Mouse (Mus musculus) neural tube, embryonic 13.5 days (tissue): Measurements from ENCODE around the gene Khsrp. TPM values are rescaled to one million over a fixed set of nuclear protein-coding genes. Genes with fewer than 3 reads are reported as not detected.

ENCODE experiments used
- ATAC-seq: fragments of 200-750 bp; cut with Nextera tagmentation; 2 replicates; pipeline ENCODE4 v1.8.0; 2017; ENCODE audit warnings: low read depth, mild to moderate bottlenecking, moderate TSS enrichment, moderate library complexity
- H3K27ac ChIP-seq: fragments of 300-500 bp; sonication (generic); replicated peaks from 2 replicates; pipeline ENCODE4 v1.5.1; 2015; ENCODE audit warnings: moderate library complexity, mild to moderate bottlenecking, inconsistent platforms
- H3K27me3 ChIP-seq: fragments of 300-500 bp; sonication (generic); 2 replicates; pipeline ENCODE4 v1.6.1; 2015; ENCODE audit warnings: mild to moderate bottlenecking, inconsistent platforms
- H3K36me3 ChIP-seq: fragments of 300-500 bp; sonication (generic); 2 replicates; pipeline ENCODE4 v1.6.1; 2015; ENCODE audit warnings: mild to moderate bottlenecking, inconsistent platforms
- H3K4me1 ChIP-seq: fragments of 300-500 bp; sonication (generic); replicated peaks from 2 replicates; pipeline ENCODE4 v1.6.1; 2015; ENCODE audit warnings: inconsistent platforms
- H3K4me2 ChIP-seq: fragments of 300-500 bp; sonication (generic); 2 replicates; pipeline ENCODE4 v1.6.1; 2015; ENCODE audit warnings: inconsistent platforms, mild to moderate bottlenecking, moderate library complexity
- H3K4me3 ChIP-seq: fragments of 300-500 bp; sonication (generic); 2 replicates; pipeline ENCODE4 v1.5.1; 2015; ENCODE audit warnings: mild to moderate bottlenecking, inconsistent platforms
- H3K9ac ChIP-seq: fragments of 300-500 bp; sonication (generic); 2 replicates; pipeline ENCODE4 v1.6.1; 2015; ENCODE audit warnings: moderate library complexity, mild to moderate bottlenecking, inconsistent platforms
- H3K9me3 ChIP-seq: fragments of 300-500 bp; sonication (generic); 2 replicates; pipeline ENCODE4 v1.6.1; 2016; ENCODE audit warnings: inconsistent platforms
- WGBS: fragments of 180-500 bp; shearing (Covaris S2); methylation state at CpG from one replicate; pipeline ENCODE4 v1.1.7; 2015; 5-methylcytosine and 5-hydroxymethylcytosine counted together
- polyA plus RNA-seq: library from polyadenylated mRNA; unstranded; fragments of >200 nt; fragmentation: Nextera tagmentation; extraction: Ambion mirVana; gene quantifications from 2 replicates; pipeline ENCODE4 v1.2.1, GENCODE M21; 2015

The Khsrp gene
- polyA plus RNA-seq, 1 experiment from 2014 or later: 33.5 TPM

DNA sequence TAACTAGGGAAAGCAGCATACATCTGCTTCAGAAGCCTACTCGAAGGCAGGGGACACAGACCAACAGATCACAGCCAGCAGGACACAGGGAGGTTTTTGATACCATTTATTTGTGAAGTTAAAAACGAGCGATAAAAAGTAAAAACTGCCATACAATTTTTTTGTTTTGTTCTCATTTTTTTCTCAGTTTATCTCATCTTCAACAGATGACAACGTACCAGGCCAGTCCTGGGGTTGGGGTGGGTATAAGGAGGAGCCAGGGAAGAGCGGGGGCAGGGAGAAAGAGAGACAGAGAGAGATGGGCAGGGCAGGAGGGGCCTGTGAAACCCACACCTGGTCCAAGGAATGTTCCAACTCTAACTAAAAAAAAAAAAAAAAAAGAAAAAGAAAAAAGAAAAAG, 10.4 kb downstream of the Khsrp start:
- WGBS: 92% methylated on average over 5 of the region's 5 CpGs
- Histone ChIP-seq H3K4me2 (no peak overlapping the region), H3K9ac (no peak overlapping the region), H3K27me3 (no peaks in the 10 kb centered on the region), H3K36me3 (peaks cover 66% of the 10 kb centered on the region), H3K27ac (no peak overlapping the region), H3K4me1 (no peaks in the 10 kb centered on the region), H3K4me3 (no peak overlapping the region), H3K9me3 (no peaks in the 10 kb centered on the region)
- ATAC-seq: no peak

DNA sequence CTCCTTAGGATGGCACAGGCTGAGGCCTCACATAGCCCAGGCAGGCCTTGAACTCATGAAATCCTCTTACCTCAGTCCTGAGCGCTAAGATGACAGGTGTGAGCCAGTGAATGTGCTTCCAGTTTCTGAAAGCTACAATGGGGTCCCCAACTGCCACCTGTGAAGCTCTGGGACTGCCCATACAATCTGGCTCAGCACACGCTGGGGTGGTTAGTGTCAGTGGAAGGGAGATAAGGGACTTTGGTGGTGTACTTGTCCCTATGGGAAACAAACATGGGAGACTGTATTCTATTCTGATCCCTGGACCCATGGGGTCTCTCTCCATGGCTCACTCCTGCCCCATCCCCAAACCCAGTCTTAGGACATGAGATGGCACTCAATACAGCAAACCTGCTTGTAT, 11.6 kb downstream of the Khsrp start:
- WGBS: 86% methylated on average over 2 of the region's 2 CpGs
- Histone ChIP-seq H3K4me3 (no peak overlapping the region), H3K36me3 (peaks cover 53% of the 10 kb centered on the region), H3K27me3 (no peaks in the 10 kb centered on the region), H3K27ac (no peak overlapping the region), H3K9ac (no peak overlapping the region), H3K4me1 (no peaks in the 10 kb centered on the region), H3K9me3 (no peaks in the 10 kb centered on the region), H3K4me2 (no peak overlapping the region)
- ATAC-seq: no peak

DNA sequence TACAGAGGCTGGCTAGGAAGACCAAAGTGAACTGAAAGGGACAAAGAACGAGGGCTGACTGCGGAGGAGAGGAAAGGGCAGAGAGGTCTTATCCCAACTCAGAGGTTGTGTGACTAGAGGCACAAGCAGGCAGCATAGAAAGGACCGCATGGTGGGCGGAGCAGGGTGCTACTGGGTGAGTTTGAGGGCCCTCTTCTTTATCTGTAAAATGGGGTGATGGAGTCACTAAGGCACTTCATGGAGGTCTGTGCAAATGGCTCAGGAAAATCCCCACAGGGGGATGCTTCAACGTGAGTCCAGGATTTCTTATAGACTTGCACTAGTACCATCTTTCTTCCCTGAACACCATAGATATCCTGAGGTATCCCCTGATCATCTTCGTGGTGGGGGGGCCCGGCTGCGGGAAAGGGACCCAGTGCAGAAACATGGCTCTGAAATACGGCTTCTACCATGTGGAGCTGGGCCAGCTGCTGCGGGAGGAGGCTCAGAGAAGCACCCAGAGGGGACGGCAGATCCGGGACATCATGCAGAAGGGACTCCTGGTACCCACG, 19.0 kb downstream of the Khsrp start:
- peak overlapping the region; percentile 80 for H3K4me2 ChIP-seq
- peak overlapping the region; percentile 82 for H3K4me3 ChIP-seq
- ATAC-seq: no peak
- H3K27me3 ChIP-seq: no peaks in the 10 kb centered on the region
- H3K9ac ChIP-seq: peak overlapping the region; percentile 85
- H3K36me3 ChIP-seq: peaks cover 23% of the 10 kb centered on the region
- H3K9me3 ChIP-seq: no peaks in the 10 kb centered on the region
- peaks cover 26% of the 10 kb centered on the region for H3K4me1 ChIP-seq
- WGBS: 69% methylated on average over 13 of the region's 13 CpGs
- H3K27ac ChIP-seq: peak overlapping the region; percentile 97

DNA sequence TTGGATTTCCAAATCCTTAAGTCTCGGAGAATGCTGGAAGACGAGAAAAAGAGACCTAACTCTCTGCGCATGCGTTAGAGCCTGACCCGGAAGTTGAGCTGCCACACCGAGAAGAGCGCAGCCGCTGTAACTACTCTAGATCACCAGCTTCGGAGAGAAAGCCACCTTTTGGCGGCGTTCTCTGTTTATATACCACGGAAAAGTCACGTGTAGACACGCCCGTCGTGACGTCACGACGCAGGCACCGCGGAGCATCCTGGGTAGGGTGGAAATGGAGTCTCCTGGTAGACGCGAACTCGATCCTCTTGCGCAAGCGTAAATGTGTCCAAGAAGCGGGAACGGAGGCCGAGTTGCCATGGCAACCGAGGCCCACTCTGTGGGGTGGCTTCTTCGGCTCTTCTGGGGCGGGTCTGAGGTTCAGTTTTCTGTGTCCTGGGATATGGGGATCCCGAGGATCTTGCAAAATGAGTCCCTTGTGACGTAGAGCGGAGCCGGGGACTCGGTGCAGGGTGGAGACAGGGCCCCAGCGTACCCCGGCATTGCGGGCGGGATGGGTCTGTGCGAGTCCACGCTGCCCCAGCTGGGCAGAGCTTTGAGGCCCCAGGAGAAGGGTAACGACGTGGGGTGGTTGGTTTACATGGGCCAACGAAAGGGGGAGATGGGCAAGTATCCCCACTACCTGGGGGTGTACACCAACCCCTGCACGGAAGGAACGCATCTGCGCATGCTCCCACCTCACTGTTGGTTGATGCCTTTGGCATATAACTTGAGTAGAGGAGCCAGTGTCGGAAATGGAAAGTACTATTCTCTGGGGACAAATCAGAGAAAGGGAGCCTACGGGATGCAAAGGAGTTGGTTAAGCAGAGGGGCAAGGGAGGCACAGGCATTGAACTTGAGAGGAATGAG, 19.8 kb downstream of the Khsrp start, which contains the start of the genes Gtf2f1 and Gm17949:
Gene Gtf2f1, minus strand, starts transcription at position 53 of the 906 bp plus-strand sequence.
Gene Gm17949, plus strand, starts transcription at position 234 of the 906 bp plus-strand sequence.
- Histone ChIP-seq H3K4me1 (peaks cover 26% of the 10 kb centered on the region), H3K9me3 (no peaks in the 10 kb centered on the region), H3K36me3 (peaks cover 31% of the 10 kb centered on the region), H3K9ac (peak within 1 kb of the TSS; percentile 90), H3K4me2 (peak within 1 kb of the TSS; percentile 96), H3K27ac (peak within 1 kb of the TSS; percentile 97), H3K27me3 (no peaks in the 10 kb centered on the region), H3K4me3 (peak within 1 kb of the TSS; percentile 82)
- WGBS: under 1% methylated on average over 51 of the region's 51 CpGs
- ATAC-seq: peak; percentile 91

DNA sequence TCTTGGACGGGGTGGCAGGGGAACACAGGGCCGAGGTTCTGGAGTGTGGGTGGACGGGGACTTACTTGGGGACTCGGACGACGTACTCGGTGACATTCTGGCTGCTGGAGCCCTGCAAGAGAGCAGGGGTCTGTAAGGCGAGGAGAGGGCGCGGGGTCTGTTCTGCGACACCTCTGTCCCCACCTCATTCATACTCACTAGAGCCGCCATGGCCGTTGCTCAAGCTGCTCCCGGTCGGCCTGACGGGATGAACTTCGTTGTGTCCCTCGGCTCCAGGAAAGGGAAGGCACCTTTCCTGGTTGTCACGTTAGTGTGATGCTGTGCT, 20.4 kb downstream of the Khsrp start:
- H3K36me3 ChIP-seq: peaks cover 37% of the 10 kb centered on the region
- peak; percentile 34 for ATAC-seq
- H3K27me3 ChIP-seq: no peaks in the 10 kb centered on the region
- WGBS: 1% methylated on average over 19 of the region's 19 CpGs
- H3K9me3 ChIP-seq: no peaks in the 10 kb centered on the region
- H3K27ac ChIP-seq: peak overlapping the region; percentile 77
- H3K9ac ChIP-seq: peak overlapping the region; percentile 90
- H3K4me2 ChIP-seq: peak overlapping the region; percentile 96
- H3K4me3 ChIP-seq: peak overlapping the region; percentile 82
- H3K4me1 ChIP-seq: peaks cover 26% of the 10 kb centered on the region

DNA sequence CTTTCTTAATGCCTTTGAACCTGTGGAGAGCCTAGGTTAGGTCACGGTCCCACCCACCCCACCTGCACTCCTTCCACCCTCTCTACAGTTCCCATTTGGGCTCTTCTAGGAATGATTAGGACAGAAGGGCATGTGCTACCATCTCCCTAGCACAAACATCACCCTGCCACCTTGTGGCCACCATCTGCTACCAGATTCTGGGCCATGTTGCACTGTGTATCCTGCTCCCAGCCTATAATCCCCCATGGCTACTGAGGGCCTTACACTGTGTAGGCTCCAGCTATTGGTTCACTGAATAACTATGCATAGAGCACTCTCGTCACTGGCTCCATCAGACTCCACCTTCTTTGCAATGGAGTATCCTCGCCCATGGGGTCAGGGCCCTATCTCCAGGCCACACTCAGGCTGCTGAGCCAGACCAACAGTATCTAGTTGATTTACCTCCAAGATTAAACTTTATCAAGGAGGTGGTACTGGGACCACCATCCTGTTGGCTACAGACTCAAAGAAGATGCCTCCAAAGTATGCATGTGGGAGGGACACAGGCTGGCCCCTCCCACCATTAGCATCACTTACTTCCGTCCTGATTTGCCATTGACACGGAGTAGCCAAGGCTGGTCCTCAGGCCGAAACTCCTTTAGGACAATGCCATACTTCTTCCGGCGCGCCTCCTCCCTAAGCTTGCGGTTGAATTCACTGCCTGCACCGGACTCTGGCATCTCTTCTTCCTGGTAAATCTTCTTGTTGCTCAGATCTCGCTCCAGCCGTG, 24.0 kb downstream of the Khsrp start:
- peaks cover 72% of the 10 kb centered on the region for H3K36me3 ChIP-seq
- peaks cover 23% of the 10 kb centered on the region for H3K4me1 ChIP-seq
- H3K9me3 ChIP-seq: no peaks in the 10 kb centered on the region
- no peak overlapping the region for H3K9ac ChIP-seq
- H3K4me3 ChIP-seq: no peak overlapping the region
- 93% methylated on average over 13 of the region's 13 CpGs for WGBS
- H3K27ac ChIP-seq: no peak overlapping the region
- no peak for ATAC-seq
- no peak overlapping the region for H3K4me2 ChIP-seq
- no peaks in the 10 kb centered on the region for H3K27me3 ChIP-seq

DNA sequence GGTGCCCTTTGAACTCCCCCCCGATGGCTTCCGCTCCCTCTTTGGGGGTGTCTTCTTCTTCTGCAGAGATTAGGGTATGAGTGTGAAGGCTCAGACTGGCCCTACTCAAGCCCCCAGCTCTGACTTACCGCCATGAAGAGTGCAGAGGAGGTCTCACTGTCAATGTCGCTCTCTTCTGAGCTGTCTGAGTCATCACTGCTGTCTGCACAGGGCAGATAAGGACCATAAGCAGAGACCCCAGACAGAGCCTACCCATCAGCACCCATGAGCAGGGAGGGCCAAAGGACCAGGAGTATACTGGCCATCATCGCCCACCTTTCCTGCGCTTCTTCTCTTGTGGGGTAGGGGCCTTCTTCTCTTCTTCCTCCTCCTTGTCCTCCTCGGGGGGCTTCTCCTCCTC, 27.3 kb downstream of the Khsrp start:
- Histone ChIP-seq H3K4me3 (no peak overlapping the region), H3K27me3 (no peaks in the 10 kb centered on the region), H3K4me1 (no peaks in the 10 kb centered on the region), H3K36me3 (peaks cover 92% of the 10 kb centered on the region), H3K4me2 (no peak overlapping the region), H3K9ac (no peak overlapping the region), H3K27ac (no peak overlapping the region), H3K9me3 (no peaks in the 10 kb centered on the region)
- ATAC-seq: no peak
- 93% methylated on average over 7 of the region's 7 CpGs for WGBS

DNA sequence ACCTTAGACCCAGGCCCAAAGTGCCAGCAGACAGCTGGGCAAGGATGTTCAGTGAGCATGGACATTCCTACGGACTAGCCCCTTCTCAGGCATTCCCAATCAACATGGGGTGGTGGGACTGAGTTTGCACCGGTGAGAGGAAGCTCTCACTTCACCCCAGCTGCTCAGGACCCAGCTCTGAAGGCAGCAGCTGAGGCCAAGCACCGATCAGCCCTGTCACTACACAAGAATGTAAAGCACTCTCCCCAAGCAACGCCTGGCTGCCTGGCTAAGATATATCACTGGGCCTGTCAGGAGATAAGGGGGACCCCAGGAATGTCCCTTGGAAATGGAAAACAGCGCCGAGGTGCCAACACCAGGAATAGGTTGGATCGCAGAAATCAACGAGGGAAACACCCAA, 30.1 kb downstream of the Khsrp start:
- H3K4me1 ChIP-seq: peaks cover 14% of the 10 kb centered on the region
- peaks cover 73% of the 10 kb centered on the region for H3K36me3 ChIP-seq
- H3K9ac ChIP-seq: no peak overlapping the region
- WGBS: 70% methylated on average over 8 of the region's 8 CpGs
- no peaks in the 10 kb centered on the region for H3K9me3 ChIP-seq
- ATAC-seq: no peak
- H3K4me3 ChIP-seq: no peak overlapping the region
- H3K27ac ChIP-seq: no peak overlapping the region
- no peaks in the 10 kb centered on the region for H3K27me3 ChIP-seq
- H3K4me2 ChIP-seq: no peak overlapping the region

DNA sequence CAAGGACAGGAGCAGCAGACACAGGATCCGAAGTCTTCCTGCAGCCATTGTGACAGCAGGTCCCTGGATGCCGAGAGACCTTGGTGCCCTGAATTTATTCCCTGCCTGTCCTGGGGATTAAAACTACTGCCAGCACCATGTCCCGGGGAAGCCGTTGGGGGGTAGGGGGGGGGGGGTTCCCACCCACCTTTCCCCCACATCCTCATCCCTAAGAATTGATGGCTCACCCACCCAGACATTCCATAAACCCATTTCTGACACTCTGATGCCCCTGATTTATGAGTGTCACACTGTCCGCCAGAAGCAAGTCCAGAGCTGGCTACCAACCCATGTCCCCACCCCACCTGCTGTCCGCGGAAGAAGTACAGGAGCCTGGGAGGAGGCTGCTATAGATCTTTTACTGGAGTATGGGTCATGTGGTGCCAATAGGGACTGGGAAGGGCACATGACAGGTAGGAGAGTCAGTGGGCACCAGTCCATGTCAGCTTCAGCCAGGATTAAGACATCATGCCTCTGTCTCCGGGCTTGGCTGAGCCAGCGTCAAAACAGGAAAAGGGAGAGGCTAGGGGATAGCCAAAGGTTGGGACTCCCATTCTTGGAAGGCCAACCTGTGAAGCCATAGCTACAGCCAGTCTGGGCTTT, 31.2 kb downstream of the Khsrp start, which contains the start of gene Pspn:
Gene Pspn, minus strand, starts transcription at position 51 of the 642 bp plus-strand sequence.
- Histone ChIP-seq H3K9me3 (no peaks in the 10 kb centered on the region), H3K4me1 (peaks cover 14% of the 10 kb centered on the region), H3K9ac (no peak within 1 kb of the TSS), H3K27ac (no peak within 1 kb of the TSS), H3K27me3 (no peaks in the 10 kb centered on the region), H3K36me3 (peaks cover 73% of the 10 kb centered on the region), H3K4me3 (no peak within 1 kb of the TSS), H3K4me2 (no peak within 1 kb of the TSS)
- WGBS: 92% methylated on average over 9 of the region's 9 CpGs
- no peak for ATAC-seq

DNA sequence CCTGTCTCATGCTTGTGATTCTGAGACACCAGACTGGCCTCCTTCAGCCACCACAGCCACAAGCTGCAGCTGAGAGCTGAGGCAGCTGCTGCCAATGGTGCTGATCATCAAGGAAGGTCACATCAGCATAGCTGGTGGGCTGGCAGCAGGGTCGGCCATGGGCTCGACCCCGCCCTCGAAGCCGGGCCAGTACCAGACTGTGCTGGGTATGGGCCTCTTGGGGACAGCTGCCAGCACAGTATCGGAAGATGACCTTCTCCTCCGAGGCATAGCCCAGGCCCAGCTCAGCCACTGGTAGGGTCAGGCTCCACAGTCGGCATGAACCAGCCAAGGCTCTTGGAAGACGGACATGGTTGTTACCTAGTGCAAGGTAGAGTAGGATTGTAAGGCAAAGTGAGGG, 31.9 kb downstream of the Khsrp start:
- Histone ChIP-seq H3K27me3 (no peaks in the 10 kb centered on the region), H3K9me3 (no peaks in the 10 kb centered on the region), H3K9ac (no peak overlapping the region), H3K27ac (no peak overlapping the region), H3K4me2 (no peak overlapping the region), H3K4me3 (no peak overlapping the region), H3K4me1 (peaks cover 14% of the 10 kb centered on the region), H3K36me3 (peaks cover 73% of the 10 kb centered on the region)
- WGBS: 92% methylated on average over 9 of the region's 9 CpGs
- no peak for ATAC-seq

DNA sequence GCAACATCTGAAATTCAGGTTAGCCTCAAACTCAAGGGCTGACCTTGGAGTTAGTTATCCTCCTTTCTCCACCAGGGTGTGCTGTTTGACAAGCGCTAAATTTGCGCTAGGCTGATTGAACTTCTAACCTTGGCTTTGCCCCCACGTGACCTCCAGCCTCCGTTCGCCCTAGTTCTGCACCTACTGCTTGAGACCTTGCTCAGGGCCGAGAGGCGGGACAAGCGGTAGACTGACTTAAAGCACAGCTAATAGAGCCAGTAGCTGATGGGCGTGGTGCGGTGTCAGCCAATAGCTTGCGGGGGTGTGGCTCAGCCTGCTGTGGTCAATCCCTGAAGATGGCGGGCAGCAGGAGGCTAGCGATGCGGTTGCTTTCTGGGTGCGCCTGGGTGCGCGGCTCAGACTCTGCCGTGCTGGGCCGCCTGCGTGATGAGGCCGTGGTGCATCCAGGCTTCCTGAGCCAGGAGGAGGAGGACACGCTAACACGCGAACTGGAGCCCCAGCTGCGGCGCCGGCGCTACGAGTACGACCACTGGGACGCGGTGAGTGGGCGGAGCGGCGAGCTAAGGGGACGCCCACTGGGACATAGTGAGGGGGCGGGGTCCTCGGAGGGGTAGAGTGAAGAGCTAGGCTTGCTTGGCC, 34.2 kb downstream of the Khsrp start, which contains the start of gene Alkbh7:
Gene Alkbh7, plus strand, starts transcription at position 311 of the 639 bp plus-strand sequence.
- H3K4me1 ChIP-seq: peaks cover 20% of the 10 kb centered on the region
- WGBS: under 1% methylated on average over 38 of the region's 38 CpGs
- no peaks in the 10 kb centered on the region for H3K9me3 ChIP-seq
- no peaks in the 10 kb centered on the region for H3K27me3 ChIP-seq
- peak within 1 kb of the TSS; percentile 89 for H3K27ac ChIP-seq
- H3K36me3 ChIP-seq: peaks cover 73% of the 10 kb centered on the region
- ATAC-seq: peak; percentile 98
- peak within 1 kb of the TSS; percentile 75 for H3K4me3 ChIP-seq
- H3K4me2 ChIP-seq: peak within 1 kb of the TSS; percentile 70
- H3K9ac ChIP-seq: peak within 1 kb of the TSS; percentile 77
